Mouse (Mus musculus) kidney, postnatal 0 days (tissue): ENCODE results near the gene Srsy. TPM values are rescaled to one million over a fixed set of nuclear protein-coding genes. Genes with fewer than 3 reads are reported as not detected.
"Not testable (repeated sequence)": the region's sequence is repeated elsewhere in the genome, so short reads cannot be mapped to it uniquely, and the experiment has no call there.

Experiments used
- ATAC-seq: fragments of 200-750 bp; cut with Nextera tagmentation; replicated peaks from 2 replicates; pipeline ENCODE4 v1.8.0; 2017; ENCODE audit warnings: low read depth, moderate number of reproducible peaks, moderate TSS enrichment, moderate library complexity; ENCODE audit not compliant: low FRiP score
- DNase-seq: peaks from one replicate; pipeline ENCODE4 v3.0.0-alpha.2; 2016; ENCODE audit warnings: low spot score
- H3K27ac ChIP-seq: fragments of 300-500 bp; sonication (generic); 2 replicates; pipeline ENCODE4 v1.5.1; 2014; ENCODE audit warnings: mild to moderate bottlenecking
- H3K27me3 ChIP-seq: fragments of 300-500 bp; sonication (generic); 2 replicates; pipeline ENCODE4 v1.6.1; 2014; ENCODE audit warnings: low read length, mixed read lengths; ENCODE audit not compliant: insufficient read depth
- H3K36me3 ChIP-seq: fragments of 300-500 bp; sonication (generic); 2 replicates; pipeline ENCODE4 v1.6.1; 2014; ENCODE audit warnings: low read length, mixed read lengths; ENCODE audit not compliant: insufficient read depth
- H3K4me1 ChIP-seq: fragments of 300-500 bp; sonication (generic); replicated peaks from 2 replicates; pipeline ENCODE4 v1.6.1; 2014; ENCODE audit warnings: antibody characterized with exemption, low read length, mixed read lengths; ENCODE audit not compliant: insufficient read depth
- H3K4me2 ChIP-seq: fragments of 300-500 bp; sonication (generic); 2 replicates; pipeline ENCODE4 v1.6.1; 2014; ENCODE audit warnings: mild to moderate bottlenecking, low read length, moderate library complexity, mixed read lengths
- H3K4me3 ChIP-seq: fragments of 300-500 bp; sonication (generic); replicated peaks from 2 replicates; pipeline ENCODE4 v1.5.1; 2014; ENCODE audit warnings: low read depth, low read length
- H3K9ac ChIP-seq: fragments of 300-500 bp; sonication (generic); 2 replicates; pipeline ENCODE4 v1.6.1; 2014; ENCODE audit warnings: low read depth, low read length
- H3K9me3 ChIP-seq: fragments of 300-500 bp; sonication (generic); replicated peaks from 2 replicates; pipeline ENCODE4 v1.6.1; 2016; ENCODE audit warnings: low read length, inconsistent platforms, mixed read lengths
- WGBS: fragments of 180-500 bp; shearing (Covaris S2); extraction: QIAGEN DNeasy Blood & Tissue Kit; methylation state at CpG from one replicate; pipeline ENCODE4 v1.1.7; 2014; 5-methylcytosine and 5-hydroxymethylcytosine counted together
- polyA plus RNA-seq: library from polyadenylated mRNA; unstranded; fragments of >200 nt; fragmentation: Nextera tagmentation; extraction: Ambion mirVana; gene quantifications from 2 replicates; pipeline ENCODE4 v1.2.1, GENCODE M21; 2015

The Srsy gene
- not detected in 2 replicates for polyA plus RNA-seq

DNA sequence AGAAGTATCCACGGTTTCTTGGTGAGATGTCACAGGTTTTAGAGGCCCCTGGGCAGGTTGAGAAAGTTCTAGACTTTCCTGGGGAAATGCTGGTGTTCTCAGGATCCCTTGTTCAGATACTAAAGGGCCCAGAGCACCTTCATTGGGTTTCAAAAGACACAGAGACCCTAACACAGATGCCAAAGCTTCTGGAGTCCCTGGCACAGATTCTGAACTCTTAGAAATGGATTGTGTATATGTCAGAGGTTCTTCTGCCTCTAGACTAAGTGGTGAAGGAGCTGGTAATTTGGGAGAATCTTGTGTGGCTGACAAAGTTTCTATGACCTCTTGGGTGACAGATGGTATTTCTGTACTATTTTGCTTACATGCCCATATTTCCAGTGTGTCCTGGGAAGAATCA is at the start of gene Srsy:
Gene Srsy (minus strand): TSS at position 101 of the 400 bp plus-strand sequence.
- not testable (repeated sequence) for ATAC-seq

More for the DNA sequence above, at the start of gene Srsy:
- not testable (repeated sequence) for H3K36me3 ChIP-seq, H3K9ac ChIP-seq, H3K4me1 ChIP-seq, H3K4me3 ChIP-seq, H3K9me3 ChIP-seq, H3K27me3 ChIP-seq, H3K27ac ChIP-seq, H3K4me2 ChIP-seq, DNase-seq
- no CpG with 5 or more reads among the region's 1 CpGs for WGBS

Other genes with a start within 250 kb of the Srsy start
- not detected in 2 replicates for gene Gm21904, start 91.1 kb downstream of the Srsy start, polyA plus RNA-seq
- not detected in 2 replicates for gene Gm20772, start 62.6 kb downstream of the Srsy start, polyA plus RNA-seq
- gene Gm20831, start 62.6 kb downstream of the Srsy start, polyA plus RNA-seq = not detected in 2 replicates
- not detected in 2 replicates for gene Gm21764, start 124.5 kb upstream of the Srsy start, polyA plus RNA-seq
- gene Ssty1, start 151.8 kb upstream of the Srsy start, polyA plus RNA-seq = not detected in 2 replicates